Mouse (Mus musculus) neural tube, embryonic 15.5 days (tissue): ENCODE measurements at regions not wholly inside any gene's neighbourhood (a gene's known extent, or its start where the extent isn't known, plus 50 kb on each side); places are given as distances from the start of the nearest gene placed in this dataset.

ENCODE experiments used
- ATAC-seq: fragments of 200-750 bp; cut with Nextera tagmentation; 2 replicates; pipeline ENCODE4 v1.8.0; 2017; ENCODE audit warnings: mild to moderate bottlenecking, moderate TSS enrichment, moderate library complexity; ENCODE audit not compliant: low FRiP score
- H3K27ac ChIP-seq: fragments of 300-500 bp; sonication (generic); replicated peaks from 2 replicates; pipeline ENCODE4 v1.5.1; 2015; ENCODE audit warnings: mild to moderate bottlenecking, inconsistent platforms
- H3K27me3 ChIP-seq: fragments of 300-500 bp; sonication (generic); replicated peaks from 2 replicates; pipeline ENCODE4 v1.6.1; 2015; ENCODE audit warnings: inconsistent platforms
- H3K36me3 ChIP-seq: fragments of 300-500 bp; sonication (generic); 2 replicates; pipeline ENCODE4 v1.6.1; 2015; ENCODE audit warnings: inconsistent platforms
- H3K4me1 ChIP-seq: fragments of 300-500 bp; sonication (generic); 2 replicates; pipeline ENCODE4 v1.6.1; 2015; ENCODE audit warnings: inconsistent platforms
- H3K4me2 ChIP-seq: fragments of 300-500 bp; sonication (generic); 2 replicates; pipeline ENCODE4 v1.6.1; 2015; ENCODE audit warnings: inconsistent platforms, mild to moderate bottlenecking, moderate library complexity
- H3K4me3 ChIP-seq: fragments of 300-500 bp; sonication (generic); replicated peaks from 2 replicates; pipeline ENCODE4 v1.5.1; 2015; ENCODE audit warnings: mild to moderate bottlenecking, inconsistent platforms
- H3K9ac ChIP-seq: fragments of 300-500 bp; sonication (generic); replicated peaks from 2 replicates; pipeline ENCODE4 v1.6.1; 2015; ENCODE audit warnings: mild to moderate bottlenecking, inconsistent platforms
- H3K9me3 ChIP-seq: fragments of 300-500 bp; sonication (generic); replicated peaks from 2 replicates; pipeline ENCODE4 v1.6.1; 2016; ENCODE audit warnings: inconsistent platforms
- WGBS: fragments of 180-500 bp; shearing (Covaris S2); methylation state at CpG from one replicate; pipeline ENCODE4 v1.1.7; 2015; ENCODE audit warnings: mixed read lengths; 5-methylcytosine and 5-hydroxymethylcytosine counted together

- no peaks in the 10 kb centered on the region for H3K36me3 ChIP-seq
- H3K27me3 ChIP-seq, result no peaks in the 10 kb centered on the region
- no peak overlapping the region for H3K9ac ChIP-seq
- ATAC-seq, result no peak
- H3K4me3 ChIP-seq, result no peak overlapping the region
- H3K27ac ChIP-seq, result no peak overlapping the region
- no peak overlapping the region for H3K4me2 ChIP-seq
- H3K9me3 ChIP-seq, result no peaks in the 10 kb centered on the region
- no peaks in the 10 kb centered on the region for H3K4me1 ChIP-seq
- 65% methylated on average over 2 of the region's 2 CpGs for WGBS
Measured at GRCm38 (mm10) chr11:14350444-14351135, 248.5 kb upstream of the Pom121l12 start.

- H3K27ac ChIP-seq, result no peak overlapping the region
- H3K36me3 ChIP-seq, result no peaks in the 10 kb centered on the region
- no peak for ATAC-seq
- no peak overlapping the region for H3K4me3 ChIP-seq
- H3K4me1 ChIP-seq, result peaks cover 6% of the 10 kb centered on the region; the same call in 1 of the 2 replicates
- H3K27me3 ChIP-seq, result no peaks in the 10 kb centered on the region
- WGBS, result 19% methylated on average over 1 of the region's 1 CpGs
- H3K9ac ChIP-seq, result no peak overlapping the region
- H3K4me2 ChIP-seq, result no peak overlapping the region
- H3K9me3 ChIP-seq, result no peaks in the 10 kb centered on the region; the same call in 1 of the 2 replicates
Measured at GRCm38 (mm10) chr11:14378512-14378911, 220.6 kb upstream of the Pom121l12 start.

- H3K27me3 ChIP-seq, result no peaks in the 10 kb centered on the region
- 20% methylated on average over 11 of the region's 11 CpGs for WGBS
- no peaks in the 10 kb centered on the region; the same call in 1 of the 2 replicates for H3K9me3 ChIP-seq
- no peak overlapping the region for H3K27ac ChIP-seq
- no peak overlapping the region for H3K9ac ChIP-seq
- no peaks in the 10 kb centered on the region for H3K36me3 ChIP-seq
- H3K4me2 ChIP-seq, result no peak overlapping the region
- ATAC-seq, result peak; percentile 89
- peaks cover 6% of the 10 kb centered on the region; the same call in 1 of the 2 replicates for H3K4me1 ChIP-seq
- no peak overlapping the region for H3K4me3 ChIP-seq
Measured at GRCm38 (mm10) chr11:14379763-14380571, 219.1 kb upstream of the Pom121l12 start.

DNA sequence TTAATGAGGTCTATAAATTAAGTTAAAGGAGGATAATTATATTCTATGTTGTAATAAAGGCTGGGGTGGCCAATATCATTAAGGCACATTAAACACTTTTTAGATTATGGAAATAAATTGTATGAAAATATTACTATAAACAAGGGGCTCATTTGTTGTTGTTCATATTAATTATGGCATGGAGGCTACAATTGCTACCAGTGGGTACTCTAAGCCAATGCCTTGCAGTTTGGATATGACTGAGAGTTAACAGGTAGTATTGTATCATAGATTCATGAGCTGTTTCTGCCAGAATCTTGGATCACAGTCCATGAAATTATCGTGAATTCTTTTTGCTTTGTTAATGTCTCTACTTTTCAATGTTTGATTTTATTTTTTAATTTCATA, 218.5 kb upstream of the Pom121l12 start:
- no peak overlapping the region for H3K27ac ChIP-seq
- H3K27me3 ChIP-seq, result no peaks in the 10 kb centered on the region
- H3K4me3 ChIP-seq, result no peak overlapping the region
- H3K4me1 ChIP-seq, result peaks cover 6% of the 10 kb centered on the region; the same call in 1 of the 2 replicates
- 41% methylated on average over 1 of the region's 1 CpGs for WGBS
- peak; percentile 54; the same call in 1 of the 2 replicates for ATAC-seq
- H3K4me2 ChIP-seq, result no peak overlapping the region
- H3K36me3 ChIP-seq, result no peaks in the 10 kb centered on the region
- no peak overlapping the region for H3K9ac ChIP-seq
- no peaks in the 10 kb centered on the region; the same call in 1 of the 2 replicates for H3K9me3 ChIP-seq

- H3K36me3 ChIP-seq, result no peaks in the 10 kb centered on the region
- H3K4me3 ChIP-seq, result no peak overlapping the region
- no peak overlapping the region for H3K27ac ChIP-seq
- peaks cover 5% of the 10 kb centered on the region; the same call in 1 of the 2 replicates for H3K4me1 ChIP-seq
- H3K9ac ChIP-seq, result no peak overlapping the region
- no peak overlapping the region for H3K4me2 ChIP-seq
- WGBS, result 14% methylated on average over 3 of the region's 3 CpGs
- H3K9me3 ChIP-seq, result no peaks in the 10 kb centered on the region
- peak; percentile 53; the same call in 1 of the 2 replicates for ATAC-seq
- no peaks in the 10 kb centered on the region for H3K27me3 ChIP-seq
Measured at GRCm38 (mm10) chr11:14387055-14387584, 212.0 kb upstream of the Pom121l12 start.

DNA sequence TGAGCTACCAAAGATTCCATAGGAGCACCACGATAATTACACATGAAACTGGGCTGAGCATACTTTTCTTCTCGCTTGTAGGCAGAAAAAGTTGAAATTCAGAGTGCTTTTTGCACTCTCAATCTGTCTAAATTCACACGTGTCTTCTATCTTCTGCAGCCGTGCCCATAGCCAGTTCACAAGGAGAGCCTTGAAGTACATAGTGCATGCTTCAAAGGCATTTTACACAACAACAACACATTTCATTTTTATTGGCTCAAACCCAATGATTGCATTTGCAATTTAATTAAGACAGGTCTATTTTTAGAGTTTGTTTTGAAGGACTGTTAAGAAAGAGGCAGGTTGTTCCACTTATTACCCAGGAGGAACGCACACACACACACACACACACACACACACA, 211.4 kb upstream of the Pom121l12 start:
- no peak overlapping the region for H3K4me2 ChIP-seq
- no peak overlapping the region for H3K9ac ChIP-seq
- H3K36me3 ChIP-seq, result no peaks in the 10 kb centered on the region
- WGBS, result 65% methylated on average over 5 of the region's 5 CpGs
- ATAC-seq, result no peak
- no peaks in the 10 kb centered on the region for H3K9me3 ChIP-seq
- no peaks in the 10 kb centered on the region for H3K27me3 ChIP-seq
- H3K4me3 ChIP-seq, result no peak overlapping the region
- H3K4me1 ChIP-seq, result peaks cover 5% of the 10 kb centered on the region; the same call in 1 of the 2 replicates
- H3K27ac ChIP-seq, result no peak overlapping the region
